Mouse (Mus musculus): Measurements from ENCODE around the gene Jph3. TPM values are rescaled to one million over a fixed set of nuclear protein-coding genes. Genes with fewer than 3 reads are reported as not detected.
A peak's percentile ranks its signal among the peaks of the same experiment; 100 is the strongest.

Jph3 gene
- total RNA-seq, 2 experiments from 2014 or later = 2.7 to 4.6 TPM

GRCm38 (mm10) chr8:121841242-121841641 lies 111.8 kb downstream of the Jph3 start:
- peak; percentile 72 for DNase-seq

GRCm38 (mm10) chr8:121842064-121842955 lies 112.9 kb downstream of the Jph3 start:
- no peak for DNase-seq

- no peak for DNase-seq
These were observed 113.8 kb downstream of the Jph3 start for GRCm38 (mm10) chr8:121843184-121843733.

Other genes starting within 250 kb of the Jph3 start
- gene 1700018B08Rik, start 185.3 kb upstream of the Jph3 start, total RNA-seq (2021) = not detected
- 10 to 100 TPM; 33.6 to 43.8 TPM for gene Fbxo31, start 150.8 kb upstream of the Jph3 start, total RNA-seq (2021)
- 100 to 1,000 TPM; 132 to 152 TPM for gene Map1lc3b, start 139.3 kb upstream of the Jph3 start, total RNA-seq (2021)
- gene Zcchc14, start 76.7 kb upstream of the Jph3 start, total RNA-seq (2021) = 10 to 100 TPM; 38.0 to 47.6 TPM
- 10 to 100 TPM; 18.0 to 20.4 TPM for gene Klhdc4, start 99.9 kb downstream of the Jph3 start, total RNA-seq (2021)
- gene Slc7a5, start 178.1 kb downstream of the Jph3 start, total RNA-seq (2021) = 10 to 100 TPM; 32.0 to 47.2 TPM
- 1 to 10 TPM; 2.3 to 4.6 TPM for gene Car5a, start 215.3 kb downstream of the Jph3 start, total RNA-seq (2021)
- 10 to 100 TPM; 14.0 to 21.3 TPM for gene Banp, start 220.1 kb downstream of the Jph3 start, total RNA-seq (2021)